In the genomic region with DNA sequence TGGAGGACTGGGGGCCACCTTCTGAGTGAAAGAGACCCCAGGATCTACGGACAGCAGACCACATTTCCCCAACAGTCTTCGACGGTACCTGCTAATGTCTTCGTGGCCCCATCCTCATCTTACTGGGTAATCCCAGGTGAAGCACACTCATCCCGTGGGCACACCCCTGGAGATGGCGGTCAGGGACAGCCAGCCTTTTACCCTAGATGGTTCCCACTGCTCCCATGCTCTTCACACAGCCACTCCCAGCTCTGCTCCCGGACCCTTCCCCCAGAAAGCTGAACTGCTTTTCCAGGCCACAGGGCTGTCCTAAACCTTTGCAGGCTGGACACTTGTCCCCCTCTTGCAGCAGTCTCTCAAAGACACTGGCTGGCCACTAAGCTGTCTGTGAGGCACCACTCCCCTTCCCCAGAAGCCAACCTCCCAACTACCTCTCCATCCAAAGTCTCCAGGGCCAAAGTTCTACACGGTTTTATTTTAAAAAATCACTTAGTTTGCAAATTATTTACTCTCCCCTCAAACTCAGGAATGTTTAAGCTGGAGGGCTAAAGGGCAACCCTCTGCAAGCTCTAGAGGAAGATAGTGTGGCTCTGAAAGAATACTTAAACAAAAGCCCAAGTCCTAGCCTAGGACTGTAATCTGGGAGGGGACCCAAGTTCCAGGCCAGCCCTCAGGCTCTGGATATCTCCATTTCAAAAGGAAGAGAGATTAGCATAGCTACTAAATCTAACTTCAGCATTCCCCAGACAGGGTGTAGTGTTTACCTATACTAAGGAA, we compare ENCODE assay signal across 8 mouse cellular contexts. TPM values are rescaled to one million over a fixed set of nuclear protein-coding genes. Genes with fewer than 3 reads are reported as not detected.
DNase-seq lines count a peak whose midpoint lies in the region; ATAC-seq lines count a peak whose summit lies in the region.

No protein-coding gene starts in this region.

- H3K27ac ChIP-seq in lung, embryonic 15.5 days = peak overlapping the region; percentile 40; the same call in 1 of the 2 replicates
- no peak overlapping the region for H3K27ac ChIP-seq in heart, embryonic 16.5 days (ENCODE audit: low read length)
- no peak overlapping the region for H3K27ac ChIP-seq in limb, embryonic 10.5 days
- H3K27ac ChIP-seq in stomach, embryonic 14.5 days (ENCODE audit: low read length) = no peak overlapping the region

- ATAC-seq in lung, embryonic 15.5 days (ENCODE audit: borderline replicate concordance, extremely low read depth, low FRiP score, low TSS enrichment) = no peak
- ATAC-seq in heart, embryonic 16.5 days (replicated peaks; ENCODE audit: extremely low read depth, insufficient read depth, low FRiP score) = no peak
- peak; percentile 17 for ATAC-seq in stomach, embryonic 14.5 days (ENCODE audit: insufficient number of reproducible peaks, insufficient read depth, low FRiP score, low read depth)

- H3K36me3 ChIP-seq in lung, embryonic 15.5 days = peaks cover 24% of the 10 kb centered on the region
- peaks cover 17% of the 10 kb centered on the region for H3K36me3 ChIP-seq in heart, embryonic 16.5 days (ENCODE audit: control insufficient read depth, insufficient read depth)
- peaks cover 33% of the 10 kb centered on the region for H3K36me3 ChIP-seq in limb, embryonic 10.5 days
- peaks cover 24% of the 10 kb centered on the region for H3K36me3 ChIP-seq in stomach, embryonic 14.5 days (ENCODE audit: control insufficient read depth, insufficient read depth, low read length)

- WGBS in lung, embryonic 15.5 days = 50% methylated on average over 8 of the region's 8 CpGs
- WGBS in heart, embryonic 16.5 days = 65% methylated on average over 8 of the region's 8 CpGs
- WGBS in limb, embryonic 10.5 days = 61% methylated on average over 8 of the region's 8 CpGs
- WGBS in stomach, embryonic 14.5 days = 56% methylated on average over 8 of the region's 8 CpGs

- no peak for DNase-seq in lung, postnatal 4 days
- no peak for DNase-seq in limb, embryonic 10.5 days (ENCODE audit: low spot score)
- no peak for DNase-seq in cerebellum, adult 11-12 months
- no peak for DNase-seq in right cerebral cortex, adult 18-20 months
- no peak for DNase-seq in adrenal gland, adult 18-20 months (ENCODE audit: low spot score in 2 of 2)

- H3K4me2 ChIP-seq in lung, embryonic 15.5 days = peak overlapping the region; percentile 83
- peak overlapping the region; percentile 79 for H3K4me2 ChIP-seq in heart, embryonic 16.5 days (ENCODE audit: low read depth, low read length)
- H3K4me2 ChIP-seq in stomach, embryonic 14.5 days (replicated peaks; ENCODE audit: low read depth, low read length) = peak overlapping the region; percentile 70

- H3K27me3 ChIP-seq in lung, embryonic 15.5 days = no peaks in the 10 kb centered on the region
- no peaks in the 10 kb centered on the region for H3K27me3 ChIP-seq in heart, embryonic 16.5 days (ENCODE audit: control insufficient read depth, insufficient read depth, low read length)
- H3K27me3 ChIP-seq in limb, embryonic 10.5 days (ENCODE audit: low read depth, poor library complexity, severe bottlenecking) = no peaks in the 10 kb centered on the region
- H3K27me3 ChIP-seq in stomach, embryonic 14.5 days (ENCODE audit: control insufficient read depth, insufficient read depth, low read length) = no peaks in the 10 kb centered on the region

- H3K4me1 ChIP-seq in lung, embryonic 15.5 days = peaks cover 26% of the 10 kb centered on the region
- peaks cover 17% of the 10 kb centered on the region for H3K4me1 ChIP-seq in heart, embryonic 16.5 days (ENCODE audit: control insufficient read depth, insufficient read depth, low read length)
- H3K4me1 ChIP-seq in limb, embryonic 10.5 days = peaks cover 21% of the 10 kb centered on the region
- peaks cover 18% of the 10 kb centered on the region for H3K4me1 ChIP-seq in stomach, embryonic 14.5 days (ENCODE audit: control insufficient read depth, insufficient read depth, low read length)

- H3K9ac ChIP-seq in lung, embryonic 15.5 days = peak overlapping the region; percentile 19; the same call in 1 of the 2 replicates
- H3K9ac ChIP-seq in heart, embryonic 16.5 days (ENCODE audit: low read length) = peak overlapping the region; percentile 85; the same call in 1 of the 2 replicates
- H3K9ac ChIP-seq in stomach, embryonic 14.5 days (replicated peaks; ENCODE audit: low read depth, low read length) = 0 out of 2 replicates have a peak overlapping the region, but pooled peaks have one; percentile 3

- H3K9me3 ChIP-seq in lung, embryonic 15.5 days = no peaks in the 10 kb centered on the region
- no peaks in the 10 kb centered on the region for H3K9me3 ChIP-seq in heart, embryonic 16.5 days (replicated peaks; ENCODE audit: control insufficient read depth, low read length)
- no peaks in the 10 kb centered on the region for H3K9me3 ChIP-seq in limb, embryonic 10.5 days (replicated peaks)
- H3K9me3 ChIP-seq in stomach, embryonic 14.5 days (ENCODE audit: control insufficient read depth, low read depth, low read length) = no peaks in the 10 kb centered on the region

- H3K4me3 ChIP-seq in lung, embryonic 15.5 days = peak overlapping the region; percentile 58
- peak overlapping the region; percentile 81 for H3K4me3 ChIP-seq in heart, embryonic 16.5 days (ENCODE audit: low read length)
- H3K4me3 ChIP-seq in limb, embryonic 10.5 days = peak overlapping the region; percentile 84
- H3K4me3 ChIP-seq in stomach, embryonic 14.5 days (ENCODE audit: low read depth, low read length) = peak overlapping the region; percentile 85

RNA-seq across cellular contexts. Expression of gene Lrpap1, which starts 1.2 kb away (rescaled TPM):
- 130 and 145 TPM in 2 replicates for polyA plus RNA-seq in lung, embryonic 15.5 days (2015; fragmentation: Nextera tagmentation; extraction: Ambion mirVana)
- polyA plus RNA-seq in heart, embryonic 16.5 days (2015; fragmentation: Nextera tagmentation; extraction: Ambion mirVana) = 113 and 131 TPM in 2 replicates
- 54.6 and 58.5 TPM in 2 replicates for polyA plus RNA-seq in limb, embryonic 10.5 days (2016; fragmentation: Nextera tagmentation; extraction: Ambion mirVana)
- polyA plus RNA-seq in stomach, embryonic 14.5 days (2014; fragmentation: Nextera tagmentation; extraction: Ambion mirVana) = 187 and 192 TPM in 2 replicates
- total RNA-seq in adrenal gland, adult 18-20 months (2021) = 100 to 1,000 TPM; 115 TPM

RNA-seq across cellular contexts. Expression of gene Dok7, which starts 47.8 kb away (rescaled TPM):
- polyA plus RNA-seq in lung, embryonic 15.5 days (2015; fragmentation: Nextera tagmentation; extraction: Ambion mirVana) = 1.6 and 2.6 TPM in 2 replicates
- 14.9 and 17.3 TPM in 2 replicates for polyA plus RNA-seq in heart, embryonic 16.5 days (2015; fragmentation: Nextera tagmentation; extraction: Ambion mirVana)
- polyA plus RNA-seq in limb, embryonic 10.5 days (2016; fragmentation: Nextera tagmentation; extraction: Ambion mirVana) = 0.26 and 0.31 TPM in 2 replicates
- polyA plus RNA-seq in stomach, embryonic 14.5 days (2014; fragmentation: Nextera tagmentation; extraction: Ambion mirVana) = 0.71 and 0.73 TPM in 2 replicates
- 10 to 100 TPM in 1 of 2 experiments, 1 to 10 TPM in 1; 7.4 to 16.0 TPM for total RNA-seq in adrenal gland, adult 18-20 months (2021)

Comparison
In these comparisons a context has a peak if more than half of its experiments do, and no peak if none do; other contexts are left out.
1. H3K9ac ChIP-seq: peak in every context shown above with its lines; median percentile 85 in heart, embryonic 16.5 days; 19 in lung, embryonic 15.5 days; 3 in stomach, embryonic 14.5 days.